Mouse (Mus musculus): ENCODE results near the gene Lpin1. TPM values are rescaled to one million over a fixed set of nuclear protein-coding genes. Genes with fewer than 3 reads are reported as not detected.

Lpin1 gene
- polyA plus RNA-seq, 2 experiments from 2014 or later, result 20.0 to 31.1 TPM

- no peak for ATAC-seq
Observed at GRCm38 (mm10) chr12:16570371-16571060, 40.2 kb downstream of the Lpin1 start.

DNA sequence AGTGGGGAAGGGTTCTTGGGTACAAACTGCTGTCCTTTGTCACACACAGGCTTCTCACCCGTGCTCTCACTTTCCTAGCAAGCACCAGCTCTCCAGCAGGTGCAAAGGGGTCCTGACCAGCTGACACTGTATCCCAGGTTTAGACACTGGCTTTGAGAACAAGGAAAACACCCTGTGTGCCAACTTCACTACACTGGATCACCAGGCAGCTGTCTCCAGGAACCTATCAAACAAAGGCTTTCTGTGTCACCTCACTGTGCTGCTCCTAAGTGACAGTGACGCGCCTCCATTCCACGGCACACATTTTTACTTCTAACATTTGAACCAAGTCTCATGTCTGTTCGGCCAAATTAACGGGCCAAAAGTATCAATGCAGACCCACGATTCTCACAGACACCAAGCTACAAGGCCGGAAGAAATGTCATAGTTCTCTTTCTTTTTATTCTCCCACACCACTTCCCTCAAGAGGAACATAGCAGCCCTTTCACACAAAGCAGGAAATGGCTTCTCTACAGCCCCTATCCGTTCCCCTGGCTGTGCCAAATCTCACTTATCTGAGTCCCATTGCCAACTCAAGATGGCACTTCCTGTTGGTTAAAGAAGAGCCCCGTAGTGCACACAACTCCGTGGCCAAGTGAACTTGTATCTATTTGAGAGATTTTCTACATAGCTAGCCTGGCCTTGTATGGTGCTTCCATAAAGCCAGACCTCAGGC, 41.7 kb downstream of the Lpin1 start:
- peak; percentile 81 for ATAC-seq

- ATAC-seq, result peak; percentile 81
Observed at GRCm38 (mm10) chr12:16568496-16568895, 42.3 kb downstream of the Lpin1 start.

- ATAC-seq, result no peak
Observed at GRCm38 (mm10) chr12:16568090-16568489, 42.7 kb downstream of the Lpin1 start.

DNA sequence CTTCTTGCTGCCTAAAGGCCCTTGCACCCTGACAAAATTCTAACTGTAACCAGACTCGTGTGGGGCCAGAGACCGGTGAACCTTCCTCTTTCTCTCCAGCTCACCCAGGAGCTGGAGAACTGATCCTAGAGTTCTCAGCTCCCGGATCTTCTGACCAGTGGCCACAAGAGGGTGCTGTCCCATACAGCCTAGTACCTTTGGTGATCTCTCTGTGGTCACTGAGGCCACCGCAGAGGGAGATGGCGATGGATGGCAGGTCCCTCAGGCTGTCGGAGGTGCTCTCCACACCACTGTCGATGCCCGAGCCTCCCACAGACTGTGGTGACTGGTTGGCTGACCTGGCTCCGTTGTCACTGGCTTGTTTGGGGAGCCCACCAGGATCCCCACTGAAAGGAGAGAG, 47.3 kb downstream of the Lpin1 start:
- no peak for ATAC-seq

- no peak for ATAC-seq
Observed at GRCm38 (mm10) chr12:16562647-16563046, 48.1 kb downstream of the Lpin1 start.

- no peak for ATAC-seq
Observed at GRCm38 (mm10) chr12:16562181-16562580, 48.6 kb downstream of the Lpin1 start.

- no peak for ATAC-seq
Observed at GRCm38 (mm10) chr12:16557271-16557670, 53.5 kb downstream of the Lpin1 start.

DNA sequence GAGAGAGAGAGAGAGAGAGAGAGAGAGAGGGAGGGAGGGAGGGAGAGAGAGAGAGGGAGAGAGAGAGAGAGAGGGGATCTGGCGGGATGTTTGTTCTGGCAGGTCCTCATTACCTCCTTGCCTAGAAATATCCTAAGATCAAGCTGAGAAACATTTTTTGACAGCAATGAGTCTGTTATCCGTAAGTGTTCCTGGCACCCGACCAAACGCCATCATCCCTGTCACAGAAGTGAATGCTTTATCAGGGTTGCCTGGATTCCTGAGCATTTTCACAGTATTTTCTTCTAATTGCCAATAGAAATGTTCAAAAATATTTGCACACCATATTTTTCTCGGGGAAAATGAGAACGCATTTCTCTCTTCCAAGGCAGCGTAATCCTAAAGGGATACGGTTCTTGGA, 56.6 kb downstream of the Lpin1 start:
- ATAC-seq, result no peak

- ATAC-seq, result no peak
Observed at GRCm38 (mm10) chr12:16552108-16552771, 58.5 kb downstream of the Lpin1 start.

- no peak for ATAC-seq
Observed at GRCm38 (mm10) chr12:16550983-16551454, 59.7 kb downstream of the Lpin1 start.

GRCm38 (mm10) chr12:16548824-16549375, 61.9 kb downstream of the Lpin1 start:
- ATAC-seq, result no peak

DNA sequence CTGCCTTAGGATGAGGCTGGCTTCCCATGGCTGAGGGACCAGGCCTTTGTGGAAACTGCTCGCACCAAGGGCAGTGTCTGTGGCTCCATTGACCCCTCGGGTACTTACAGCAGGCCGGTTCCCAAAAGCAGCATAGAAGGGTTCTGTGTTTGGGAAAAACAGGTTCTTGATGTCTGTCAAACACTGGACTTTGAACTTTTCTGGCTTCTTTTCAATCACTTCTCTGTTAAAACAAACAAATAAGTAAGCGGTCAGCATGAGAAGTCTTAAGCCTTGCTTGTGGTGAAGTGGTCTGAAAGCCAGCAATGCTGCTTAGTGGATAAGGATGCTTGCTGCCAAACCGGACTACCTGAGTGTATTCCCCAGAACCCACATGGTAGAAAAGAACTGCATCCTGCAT, 69.2 kb downstream of the Lpin1 start:
- ATAC-seq, result no peak

DNA sequence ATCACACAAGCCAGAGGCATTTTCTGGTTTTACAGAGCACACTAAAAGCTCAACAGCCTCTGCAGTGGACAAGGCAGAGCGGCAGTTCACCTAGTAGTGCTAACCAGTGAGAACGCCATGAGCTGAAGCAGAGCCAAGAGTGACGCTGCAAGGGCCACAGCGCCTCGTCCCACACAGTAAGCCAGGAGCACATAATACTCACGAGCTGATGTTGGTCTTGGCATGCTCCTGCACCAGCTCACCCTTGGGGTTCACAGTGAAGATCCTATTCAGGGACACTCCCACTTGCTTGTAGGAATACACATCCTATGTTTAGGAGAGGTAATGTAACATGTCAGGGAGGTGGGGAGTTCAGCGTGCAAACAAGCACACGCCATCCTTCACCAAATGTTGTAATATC, 70.1 kb downstream of the Lpin1 start:
- ATAC-seq, result no peak

GRCm38 (mm10) chr12:16539965-16540661, 70.7 kb downstream of the Lpin1 start:
- ATAC-seq, result no peak

GRCm38 (mm10) chr12:16533331-16533828, 77.4 kb downstream of the Lpin1 start:
- no peak for ATAC-seq

DNA sequence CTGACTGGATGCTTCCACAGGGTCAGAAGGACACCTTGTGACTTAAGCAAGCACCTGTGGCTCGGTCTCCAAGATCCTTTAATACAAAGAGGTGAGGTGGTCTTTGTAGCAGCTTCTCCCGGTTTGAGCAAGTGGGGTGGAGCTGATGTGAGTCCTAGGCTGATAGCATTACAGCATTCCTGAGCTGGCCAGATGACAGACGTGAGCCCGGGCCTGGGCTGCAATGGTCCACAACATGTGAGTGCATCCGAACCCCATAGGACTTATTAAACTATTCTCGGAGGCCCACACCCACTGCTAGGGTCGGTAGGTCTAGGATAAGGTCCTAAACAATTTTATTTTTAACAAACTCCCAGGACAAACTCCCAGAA, 77.9 kb downstream of the Lpin1 start:
- peak; percentile 9 for ATAC-seq

DNA sequence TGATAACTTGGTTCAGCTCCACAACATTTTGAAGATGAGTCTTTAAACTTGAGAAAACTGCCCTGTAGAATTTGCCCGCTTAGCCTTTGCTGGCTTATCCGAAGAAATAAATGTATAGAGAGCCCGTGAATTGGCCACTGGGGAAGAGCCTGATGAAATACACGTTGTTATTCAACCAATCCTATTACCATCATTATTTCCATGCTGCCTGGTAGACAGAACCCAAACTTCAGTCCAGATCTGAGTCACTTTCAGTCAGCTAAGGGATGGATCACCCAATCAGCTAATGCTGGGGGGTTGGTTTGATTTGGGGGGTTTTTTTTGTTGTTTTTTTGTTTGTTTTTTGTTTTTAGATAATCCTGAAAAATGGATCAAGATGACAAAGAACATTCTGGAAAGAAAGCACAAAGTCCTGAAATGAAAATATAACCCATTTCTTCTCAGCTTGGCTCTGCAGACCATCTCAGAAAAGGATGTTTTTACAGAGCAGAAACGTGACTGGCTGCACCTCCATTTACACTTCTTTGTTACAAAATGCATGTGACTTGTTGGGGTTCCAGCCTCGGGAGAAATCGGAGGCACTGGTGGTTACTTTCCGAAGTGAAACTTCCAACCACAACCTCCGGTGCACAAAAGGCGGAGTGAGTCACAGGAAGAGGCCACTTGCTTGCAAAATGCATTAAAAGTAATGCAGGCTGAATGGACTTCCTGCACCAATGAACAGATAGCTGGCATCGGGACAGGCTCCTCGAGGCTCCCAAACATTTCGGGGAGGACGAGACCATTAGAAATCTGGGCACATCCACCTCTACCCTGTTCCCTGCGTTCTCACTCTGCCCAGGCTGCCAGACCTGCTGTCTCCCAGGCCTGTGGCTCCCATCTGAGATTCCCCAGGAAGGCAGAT, 78.6 kb downstream of the Lpin1 start:
- ATAC-seq, result peak; percentile 92

DNA sequence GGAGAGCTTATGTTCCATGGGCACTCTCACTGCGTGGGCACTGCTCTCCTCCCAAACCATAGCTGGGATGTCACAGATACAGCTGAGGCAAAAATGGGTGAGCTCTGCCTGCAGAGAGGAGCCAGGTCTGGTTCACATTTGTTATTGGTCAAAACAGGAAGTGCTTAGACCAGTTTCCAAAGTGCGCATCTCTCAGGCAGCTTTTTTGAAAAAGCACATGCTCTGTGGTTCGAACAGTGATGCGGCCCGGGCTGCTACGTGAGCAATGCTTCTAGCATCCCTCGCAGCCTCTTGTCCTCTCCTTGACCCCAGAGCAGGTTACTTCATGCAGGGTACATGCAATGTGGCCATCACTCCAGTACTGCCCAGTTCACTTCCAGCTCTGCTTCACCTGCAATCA, 82.1 kb downstream of the Lpin1 start:
- no peak for ATAC-seq

DNA sequence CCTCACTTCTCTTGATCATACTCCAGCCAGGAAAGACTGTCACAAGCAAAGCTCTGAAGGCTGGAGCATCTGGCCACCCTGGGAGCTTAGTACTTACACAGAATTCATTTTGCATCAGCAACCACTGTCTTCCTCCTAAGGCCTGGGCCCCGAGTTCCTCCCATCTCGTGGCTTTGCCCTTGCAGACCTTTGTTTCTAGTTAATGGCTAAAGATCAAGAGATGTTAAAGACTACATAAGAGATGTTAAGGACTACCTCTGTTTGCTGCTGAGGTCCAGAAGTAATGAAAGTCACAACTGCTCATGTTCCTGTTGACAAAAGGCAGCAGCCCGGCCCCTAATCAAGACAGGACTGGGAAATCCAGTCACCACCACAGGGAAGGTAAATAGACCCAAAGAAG, 82.8 kb downstream of the Lpin1 start:
- ATAC-seq, result no peak

DNA sequence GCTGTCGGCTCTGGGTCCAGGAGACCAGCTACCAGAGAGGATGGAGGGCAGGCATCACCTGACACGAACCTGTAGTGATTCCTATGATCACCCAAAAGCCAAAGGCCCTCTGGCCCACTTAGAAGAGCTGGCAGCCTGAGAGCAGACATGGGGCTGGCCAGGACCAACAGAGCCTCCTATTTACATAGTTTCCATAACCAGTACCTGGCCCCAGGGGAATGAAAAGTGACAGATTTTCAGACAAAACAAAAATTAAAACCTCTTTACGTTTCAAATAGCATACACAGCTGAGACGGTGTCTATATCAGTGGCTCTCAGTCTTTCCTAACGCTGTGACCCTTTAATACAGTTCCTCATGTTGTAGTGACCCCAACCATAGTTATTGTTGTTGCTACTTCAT, 83.9 kb downstream of the Lpin1 start:
- no peak for ATAC-seq
